Mouse (Mus musculus): ENCODE results near the gene Atp5s.

Gene Atp5s

DNA sequence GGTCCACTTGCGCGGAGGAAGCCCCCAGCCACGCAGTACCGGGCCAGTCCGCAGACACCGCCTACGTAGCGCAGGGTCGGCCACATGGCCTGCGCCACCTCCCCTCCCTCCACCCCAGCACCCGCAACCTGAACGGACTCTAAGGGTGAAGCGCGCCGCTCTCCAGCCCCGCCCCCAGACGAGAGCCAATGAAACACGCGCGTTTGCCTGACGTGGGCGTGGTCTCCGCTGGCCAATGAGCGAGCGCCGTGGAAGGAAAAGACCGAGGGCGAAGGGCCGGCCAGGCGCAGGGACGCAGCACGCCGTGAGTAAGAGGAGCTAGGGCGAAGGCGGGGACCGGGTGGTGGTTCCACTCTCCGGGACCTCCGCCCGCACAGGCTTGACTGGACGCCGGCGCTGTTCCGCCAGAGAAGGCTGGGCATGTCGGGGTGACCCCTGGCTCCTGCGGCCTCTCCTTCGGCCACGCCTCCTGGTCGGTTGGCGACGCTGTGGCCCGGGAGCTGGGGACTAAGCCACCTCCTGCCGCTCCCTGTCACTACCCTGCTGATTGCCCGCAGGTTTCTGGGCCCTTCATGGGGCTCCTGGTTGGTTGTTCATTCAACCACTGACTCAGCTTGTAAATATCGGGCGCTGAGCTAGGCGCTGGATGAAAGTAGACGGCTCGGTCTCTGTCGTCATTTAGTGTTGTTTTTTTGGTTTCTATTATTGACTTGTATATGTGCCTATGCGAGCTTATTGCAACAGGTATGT, at the start of gene Atp5s, which contains the start of gene L2hgdh:
Atp5s (plus strand) TSS at position 240 of the 750 bp plus-strand sequence.
L2hgdh (minus strand) TSS at position 163 of the 750 bp plus-strand sequence.
- DNase-seq (ENCODE audit: low spot score) = peak; percentile 98

DNA sequence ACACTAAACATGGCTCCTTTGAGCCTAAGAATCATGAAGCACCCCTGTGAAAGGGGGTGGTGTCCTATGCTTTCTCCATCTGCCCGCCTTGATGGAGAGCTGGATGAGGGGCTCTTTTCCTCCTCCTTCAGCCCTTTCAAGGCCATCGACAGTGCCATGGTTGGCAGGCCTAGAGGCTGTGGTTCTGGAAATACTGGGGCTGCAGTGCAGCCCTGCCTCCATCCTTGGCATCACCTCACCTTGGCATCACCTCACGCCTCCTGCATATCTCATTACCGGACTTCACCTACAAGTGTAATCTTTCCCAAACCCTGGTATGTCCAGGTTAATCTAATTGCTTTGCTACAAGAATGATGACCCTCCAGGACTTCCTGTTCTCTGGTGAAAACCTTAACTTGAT, 48.6 kb upstream of the Atp5s start:
- no peak for DNase-seq (ENCODE audit: low spot score)

DNA sequence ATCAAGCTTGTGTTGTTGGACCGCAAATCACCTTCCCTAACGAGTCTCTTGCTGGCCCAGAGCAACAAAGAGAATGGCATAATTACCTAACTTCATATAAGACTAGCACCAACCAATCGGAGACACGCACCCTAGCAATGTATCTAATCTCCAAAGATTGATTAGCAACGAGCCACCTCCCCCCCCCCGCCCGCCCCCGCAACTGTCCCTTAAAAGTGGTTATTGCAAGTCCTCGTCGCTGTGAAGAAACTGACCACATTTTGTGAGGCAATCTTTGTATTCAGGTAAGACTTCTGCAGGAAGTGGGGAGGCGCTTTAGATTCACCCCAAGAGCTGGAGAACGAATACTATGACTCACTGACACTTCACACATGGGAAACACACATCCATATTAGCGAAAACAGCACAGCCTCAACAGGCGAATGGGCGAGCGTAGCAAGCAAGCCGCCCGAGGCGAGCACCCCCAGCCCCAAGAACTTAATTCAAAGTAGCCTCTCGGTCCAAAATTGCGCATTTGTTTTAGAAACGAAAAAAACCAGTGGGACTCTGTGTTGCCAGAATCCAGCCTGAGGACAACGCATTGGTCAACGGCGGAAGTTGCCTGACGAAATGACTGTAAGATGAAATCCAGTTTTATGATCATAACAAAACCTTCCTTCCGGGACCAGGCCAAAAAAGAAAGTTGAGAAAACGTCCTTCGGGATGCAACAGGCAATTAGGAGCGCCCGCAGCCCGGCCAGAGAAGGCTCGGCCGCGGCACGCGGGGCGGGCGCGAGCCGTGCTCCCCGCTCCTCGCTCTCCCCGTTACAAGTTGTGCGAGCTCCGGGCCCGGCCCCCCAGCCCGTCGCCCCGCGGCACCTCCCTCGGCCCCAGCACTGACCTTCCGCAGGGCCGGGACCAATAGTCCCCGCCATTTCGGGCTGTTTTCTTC, 43.9 kb upstream of the Atp5s start:
- DNase-seq (ENCODE audit: low spot score) = peak; percentile 61

DNA sequence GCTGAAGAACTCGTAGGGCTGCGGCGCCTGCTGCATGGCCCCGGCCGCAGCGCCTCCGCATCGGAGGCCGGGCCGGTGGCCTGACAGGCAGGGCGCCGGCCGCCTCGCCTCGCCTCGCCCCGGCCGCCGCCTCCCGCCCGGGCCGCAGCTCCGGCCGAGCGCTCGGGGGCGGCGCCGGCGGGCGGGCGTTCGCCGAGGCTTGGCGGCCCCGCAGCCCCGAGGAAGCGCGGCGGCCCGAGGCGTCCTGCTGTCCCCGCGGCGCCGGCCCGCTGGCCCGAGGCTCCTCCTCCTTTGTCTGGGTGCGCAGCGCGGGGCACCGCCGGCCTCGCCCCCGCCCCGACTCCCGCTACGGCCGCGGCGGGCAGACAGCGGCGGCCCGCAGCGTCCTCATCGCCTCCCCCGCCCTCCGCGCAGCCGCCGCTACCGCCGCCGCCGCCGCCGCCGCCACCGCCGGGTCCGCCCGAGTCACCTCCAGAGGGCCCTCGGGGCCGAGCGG, 43.1 kb upstream of the Atp5s start, which contains the start of gene Sos2:
Sos2 (minus strand) TSS at position 287 of the 496 bp plus-strand sequence.
- no peak for DNase-seq (ENCODE audit: low spot score)

DNA sequence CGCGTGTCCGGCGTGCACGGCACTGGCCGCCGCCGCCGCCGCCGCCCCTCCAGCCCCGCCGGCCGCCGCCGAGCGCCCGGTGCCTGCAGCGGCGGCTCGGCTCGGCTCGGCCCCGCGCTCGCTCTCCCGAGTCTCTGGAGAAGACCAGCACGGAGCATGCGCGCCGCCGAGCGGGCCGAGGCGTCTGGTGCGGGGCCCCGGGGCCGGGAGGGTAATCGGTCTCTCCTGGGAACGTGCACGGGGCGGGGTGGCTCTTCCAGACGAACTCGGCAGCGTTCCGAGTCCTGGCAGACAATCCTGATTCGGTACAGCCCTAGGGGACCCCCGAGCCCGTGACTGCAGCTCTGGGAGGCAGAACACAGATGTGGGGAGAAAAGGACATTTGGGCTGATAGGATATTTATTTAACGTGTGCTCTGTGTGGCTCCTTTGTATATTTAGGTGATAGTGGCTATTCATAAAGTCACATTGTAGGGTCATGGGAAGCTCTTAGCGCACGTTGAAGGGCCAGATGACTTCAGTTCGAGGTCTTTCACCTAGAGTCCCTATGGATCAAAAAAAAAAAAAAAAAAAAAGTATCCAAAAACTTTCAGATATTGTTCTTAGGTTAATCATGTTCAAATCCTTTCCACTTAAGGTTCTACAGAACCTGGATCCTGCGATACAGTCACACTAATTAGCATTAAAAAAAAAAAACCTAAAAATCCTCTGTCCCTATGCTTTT, 42.5 kb upstream of the Atp5s start:
- peak; percentile 84 for DNase-seq (ENCODE audit: low spot score)

DNA sequence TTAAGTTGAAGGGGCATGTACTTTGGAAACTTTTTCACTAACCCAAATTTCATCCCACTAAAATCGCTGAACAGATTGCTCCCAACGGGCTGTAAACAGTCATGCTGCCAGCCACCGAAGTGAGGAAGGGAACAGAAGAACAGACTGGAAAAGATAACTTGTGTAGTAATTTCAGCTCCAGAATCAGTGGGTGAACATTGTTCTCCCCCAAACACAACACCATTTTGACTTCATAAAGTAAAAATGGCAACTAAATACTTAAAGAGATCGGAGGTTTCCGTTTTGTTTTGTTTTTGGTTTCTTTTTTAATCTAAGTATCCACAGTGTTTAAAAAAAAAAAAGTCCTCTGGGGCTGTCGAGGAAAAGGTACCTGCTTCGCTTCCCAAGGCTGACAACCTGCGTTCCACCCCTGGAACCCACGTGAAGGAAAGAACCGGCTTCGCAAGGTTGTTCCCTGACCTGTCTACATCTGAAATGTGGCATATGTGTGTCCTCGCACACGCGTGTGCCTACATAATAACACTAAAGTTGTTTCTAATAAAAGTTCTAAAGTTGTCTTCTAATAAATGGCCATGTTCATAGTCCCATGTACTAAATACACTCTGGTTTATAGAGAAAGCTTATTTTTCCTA, 41.8 kb upstream of the Atp5s start:
- DNase-seq (ENCODE audit: low spot score) = no peak

DNA sequence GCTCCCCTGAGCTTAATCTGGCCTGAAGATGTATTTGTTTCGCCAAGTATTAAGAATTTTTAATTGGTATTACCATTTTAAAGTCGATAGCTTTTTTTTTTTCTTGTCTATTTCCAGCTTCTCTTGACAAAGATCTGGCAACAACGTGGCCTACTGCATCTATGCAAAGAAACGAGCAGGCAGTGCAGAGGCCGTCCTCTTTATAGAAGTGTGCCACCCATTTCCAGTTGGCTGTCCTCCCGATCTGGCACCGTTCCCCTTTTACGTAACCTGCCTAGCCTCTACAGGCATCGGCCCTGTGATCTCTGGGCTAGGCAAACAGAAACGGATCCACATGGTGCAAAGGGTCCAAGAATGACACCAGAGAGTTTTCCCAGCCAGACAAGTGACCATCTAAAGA, 41.2 kb upstream of the Atp5s start:
- no peak for DNase-seq (ENCODE audit: low spot score)

DNA sequence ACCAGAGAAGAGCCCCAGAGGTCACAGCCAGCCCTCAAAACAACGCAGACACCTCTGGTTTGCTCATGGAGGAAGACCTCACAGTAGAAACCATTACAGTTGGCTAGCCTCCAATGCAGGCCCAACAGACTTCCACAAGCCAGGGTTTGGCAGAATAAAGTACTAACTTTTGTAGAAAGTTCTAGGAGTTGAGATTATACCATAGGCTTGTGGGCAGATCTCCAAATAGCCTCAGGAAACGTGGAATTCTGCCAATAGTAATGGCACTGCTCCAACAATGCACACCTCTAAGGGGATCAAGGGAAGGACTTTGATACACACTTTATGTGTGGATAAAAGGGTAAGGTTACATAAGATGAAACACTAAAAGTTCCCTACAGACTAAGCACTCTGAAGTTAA, 36.4 kb upstream of the Atp5s start:
- no peak for DNase-seq (ENCODE audit: low spot score)

DNA sequence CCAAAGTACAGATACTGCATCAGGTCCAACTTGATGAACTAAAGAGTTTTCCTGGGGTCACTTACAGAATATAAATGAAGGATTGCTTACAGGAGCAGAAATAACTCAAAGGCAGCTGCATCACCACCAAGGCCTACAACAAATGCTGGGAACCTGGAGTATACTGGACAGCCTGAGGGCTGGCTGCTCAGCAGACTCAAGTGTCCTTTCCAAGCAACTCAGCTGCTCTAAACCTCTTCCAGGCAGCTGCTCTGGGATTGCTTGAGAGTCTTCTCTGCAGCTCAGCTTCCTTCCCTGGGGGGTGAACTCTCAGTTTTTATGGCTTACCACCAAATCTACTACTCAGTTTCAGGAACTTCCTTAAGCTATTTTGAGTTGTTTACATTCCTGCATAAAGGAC, 35.7 kb upstream of the Atp5s start:
- no peak for DNase-seq (ENCODE audit: low spot score)

DNA sequence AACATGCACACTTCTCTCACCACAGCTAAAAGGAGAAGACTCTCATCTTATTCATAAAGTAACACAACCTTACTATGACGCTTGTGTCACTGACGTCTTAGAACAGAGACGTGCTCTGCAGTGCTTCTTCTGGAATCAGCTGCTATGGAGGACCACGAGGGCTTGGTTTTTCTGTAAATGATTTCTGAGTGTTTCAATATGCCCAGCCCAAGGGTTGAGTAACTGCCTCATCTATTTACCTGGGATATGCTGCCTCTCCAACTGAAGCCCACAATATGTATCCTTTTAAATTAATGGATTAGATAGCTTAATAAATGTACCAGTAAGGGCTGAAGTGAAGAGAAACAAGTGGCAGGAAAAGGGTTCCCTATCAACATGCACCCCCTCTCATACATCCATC, 34.0 kb upstream of the Atp5s start:
- DNase-seq (ENCODE audit: low spot score) = no peak

DNA sequence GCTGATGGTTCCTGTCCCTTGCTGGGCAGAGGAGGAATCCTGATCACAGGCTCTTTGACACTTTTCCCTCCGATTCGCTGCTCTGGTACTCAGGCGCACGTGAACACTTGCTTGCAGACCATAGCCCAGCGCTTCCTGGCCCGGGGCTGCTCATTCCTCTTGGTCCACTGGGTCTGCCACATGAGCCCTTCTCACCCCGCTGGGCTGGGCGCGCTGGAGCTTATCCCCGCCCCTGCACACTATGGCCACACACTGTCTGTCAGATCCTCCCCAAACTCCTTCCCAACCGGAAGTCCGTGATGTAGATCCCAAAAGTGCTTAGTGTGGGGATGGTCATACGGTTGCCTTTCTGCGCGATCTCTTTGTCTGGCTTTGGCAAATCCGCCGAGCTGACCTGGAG, 31.3 kb upstream of the Atp5s start:
- no peak for DNase-seq (ENCODE audit: low spot score)

DNA sequence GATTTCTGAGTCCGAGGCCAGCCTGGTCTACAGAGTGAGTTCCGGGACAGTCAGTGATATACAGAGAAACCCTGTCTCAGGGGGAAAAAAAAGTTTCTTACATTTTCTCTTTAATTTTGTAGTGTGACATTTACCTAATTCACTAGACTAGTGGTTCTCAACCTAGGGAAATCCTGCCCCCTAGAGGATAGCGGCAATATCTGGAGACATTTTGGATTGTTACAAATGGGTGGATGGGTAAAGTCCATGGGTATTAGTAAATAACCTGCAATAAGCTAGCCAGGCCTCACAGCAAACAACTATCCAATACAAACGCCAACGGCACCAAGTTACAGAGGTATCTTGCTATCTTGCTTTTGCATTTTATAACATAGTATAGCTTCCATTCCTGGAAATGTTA, 28.0 kb upstream of the Atp5s start:
- peak; percentile 24 for DNase-seq (ENCODE audit: low spot score)

DNA sequence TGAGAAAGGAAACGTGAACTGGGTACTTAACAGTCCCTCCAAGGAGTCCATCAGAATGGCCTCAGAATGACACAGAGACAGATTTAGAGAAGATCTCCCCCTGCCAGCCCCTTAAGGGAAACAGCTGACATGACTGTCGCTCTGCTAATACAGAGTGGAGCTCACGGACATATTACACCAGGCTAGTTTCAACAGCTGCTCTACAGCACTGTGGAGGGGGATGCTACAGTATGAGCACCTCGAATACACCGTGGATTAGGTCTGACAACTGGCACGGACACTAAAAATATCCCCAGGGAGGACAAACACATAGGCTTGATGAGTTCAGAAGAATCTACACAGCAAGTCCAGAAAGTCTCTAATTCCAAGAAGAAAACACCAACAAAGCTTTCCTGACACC, 26.4 kb upstream of the Atp5s start:
- no peak for DNase-seq (ENCODE audit: low spot score)

DNA sequence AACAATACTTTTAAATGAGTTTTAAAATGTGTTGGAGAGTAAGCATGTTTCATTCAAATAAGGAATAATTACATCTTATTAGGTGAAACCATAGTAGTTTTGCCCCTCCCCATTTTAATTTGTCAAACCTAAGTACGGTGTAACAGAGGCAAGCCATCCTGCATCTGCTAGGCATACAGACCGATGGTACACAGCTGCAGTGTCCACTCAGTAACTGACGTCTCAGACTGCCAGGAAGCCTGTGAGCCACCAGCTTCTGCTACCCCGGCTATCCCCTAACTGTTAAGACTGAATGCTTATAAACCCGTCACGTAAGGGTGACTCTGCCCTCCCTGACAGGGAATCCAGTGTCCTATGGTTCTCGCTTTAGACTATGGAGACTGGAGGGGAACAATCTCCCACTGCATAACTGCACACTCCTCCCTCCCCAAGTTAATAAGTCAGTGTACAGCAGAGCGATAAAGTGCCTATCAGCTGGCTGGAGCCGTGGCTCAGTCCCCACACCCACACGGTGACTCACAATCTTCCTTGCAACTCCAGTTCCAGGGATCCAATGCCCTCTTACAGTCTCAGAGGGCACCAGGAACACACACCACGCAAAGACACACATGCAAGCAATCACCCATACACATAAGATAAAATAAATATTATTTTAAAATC, 19.8 kb upstream of the Atp5s start:
- no peak for DNase-seq (ENCODE audit: low spot score)

DNA sequence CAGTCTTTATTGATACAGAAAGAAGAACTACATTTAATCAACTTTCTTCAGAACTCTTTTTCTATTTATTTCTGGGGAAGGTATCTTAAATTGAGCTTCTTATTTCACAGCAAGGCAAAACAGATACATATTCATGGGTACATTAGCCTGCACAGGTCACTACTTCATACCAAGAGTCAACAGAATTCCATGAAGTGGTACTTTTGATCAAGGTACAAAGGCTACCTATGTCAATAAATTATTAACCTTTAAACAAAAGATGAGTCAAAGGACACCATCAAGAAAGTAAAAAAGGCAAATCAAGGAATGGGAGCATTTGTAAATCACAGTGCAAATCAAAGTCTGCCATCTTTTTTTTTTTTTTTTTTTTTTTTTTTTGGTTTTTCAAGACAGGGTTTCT, 11.1 kb upstream of the Atp5s start:
- DNase-seq (ENCODE audit: low spot score) = no peak

DNA sequence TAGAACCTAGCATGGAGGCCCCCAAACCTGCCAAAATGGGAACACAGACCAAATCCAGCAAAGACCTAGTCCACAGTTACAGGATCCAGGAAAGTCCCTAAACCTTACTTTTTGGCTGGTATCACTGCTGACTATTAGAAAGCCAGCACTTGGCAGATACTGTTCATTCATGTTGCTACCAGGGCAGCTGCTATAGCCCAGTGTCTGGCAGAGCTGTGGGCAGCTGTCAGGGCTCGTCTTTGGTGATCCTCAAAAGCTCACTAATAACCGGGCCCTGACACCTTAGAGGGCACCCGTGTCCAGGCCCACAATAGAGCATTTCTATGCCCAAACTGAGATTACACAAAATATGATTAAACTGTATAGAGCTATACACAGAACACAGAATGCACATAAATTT, 1.9 kb upstream of the Atp5s start:
- DNase-seq (ENCODE audit: low spot score) = no peak

DNA sequence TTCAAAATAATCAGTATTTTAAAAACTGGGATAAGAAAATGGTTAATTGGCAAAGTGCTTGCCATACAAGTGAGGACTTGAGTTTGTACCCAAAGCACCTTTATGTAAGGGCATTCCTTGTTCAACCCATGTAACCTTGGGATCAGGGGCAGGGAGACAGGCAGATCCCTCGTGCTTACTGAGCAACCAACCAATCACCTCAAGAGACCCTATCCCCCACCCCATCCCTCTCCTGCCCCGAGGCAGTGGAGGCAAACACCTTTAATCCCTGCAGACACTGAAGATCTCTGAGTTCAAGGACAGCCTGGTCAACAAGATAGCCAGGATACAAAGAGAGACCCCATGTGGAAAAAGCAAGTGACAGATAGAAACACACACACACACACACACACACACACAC, 1.4 kb upstream of the Atp5s start:
- no peak for DNase-seq (ENCODE audit: low spot score)

DNA sequence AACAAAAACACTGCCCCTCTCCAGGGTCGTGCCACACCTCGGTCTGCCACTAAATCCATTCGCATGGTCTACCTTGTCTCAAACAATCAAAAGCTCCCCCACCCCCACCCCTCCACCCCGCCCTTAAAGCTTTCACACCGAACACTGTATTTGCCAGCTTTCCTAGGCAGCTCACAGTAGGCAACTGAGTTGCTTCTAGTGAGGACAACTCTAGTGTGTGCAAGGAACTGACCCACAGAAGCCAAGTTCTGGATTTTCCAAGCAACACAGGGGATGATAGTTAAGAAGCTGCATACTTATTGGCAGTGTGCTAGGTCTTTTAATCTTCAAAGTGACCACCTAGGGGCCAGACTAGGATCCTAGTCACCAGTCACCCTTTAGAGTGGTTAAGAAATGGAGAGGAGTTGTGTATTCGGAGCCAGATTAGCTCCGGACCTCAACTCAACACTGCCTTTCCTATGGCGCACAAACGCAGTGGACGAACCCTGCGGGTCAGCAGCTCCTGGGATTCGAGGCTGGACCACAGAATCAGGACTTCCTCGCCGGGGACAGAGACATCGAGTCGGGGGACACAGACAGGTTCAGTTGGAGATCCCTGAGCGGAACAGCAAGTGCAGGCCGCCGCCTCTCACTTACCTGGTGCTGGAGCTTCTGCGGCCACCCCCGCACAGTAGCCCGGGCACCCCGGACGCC, 586 bp upstream of the Atp5s start:
- DNase-seq (ENCODE audit: low spot score) = no peak

DNA sequence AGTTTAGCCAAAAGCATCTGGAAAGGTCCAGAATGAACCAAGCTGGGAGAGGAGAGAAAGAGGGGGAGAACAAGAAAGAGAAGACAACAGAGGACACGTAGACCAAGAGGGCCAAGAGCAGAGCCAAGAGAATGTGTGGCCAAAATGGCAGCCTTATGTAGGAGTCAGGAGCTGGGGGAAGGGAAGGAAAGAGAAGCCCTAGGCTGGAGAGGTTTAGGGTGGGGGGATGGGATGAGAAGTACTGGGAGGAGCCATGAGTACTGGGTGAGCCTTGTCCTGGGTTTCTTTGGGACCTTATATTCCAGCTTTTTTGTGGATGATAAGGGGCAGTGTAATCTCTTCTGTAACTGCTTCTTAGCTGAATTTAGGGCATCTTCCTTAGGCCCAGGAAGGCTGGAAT, 4.5 kb downstream of the Atp5s start:
- DNase-seq (ENCODE audit: low spot score) = no peak

DNA sequence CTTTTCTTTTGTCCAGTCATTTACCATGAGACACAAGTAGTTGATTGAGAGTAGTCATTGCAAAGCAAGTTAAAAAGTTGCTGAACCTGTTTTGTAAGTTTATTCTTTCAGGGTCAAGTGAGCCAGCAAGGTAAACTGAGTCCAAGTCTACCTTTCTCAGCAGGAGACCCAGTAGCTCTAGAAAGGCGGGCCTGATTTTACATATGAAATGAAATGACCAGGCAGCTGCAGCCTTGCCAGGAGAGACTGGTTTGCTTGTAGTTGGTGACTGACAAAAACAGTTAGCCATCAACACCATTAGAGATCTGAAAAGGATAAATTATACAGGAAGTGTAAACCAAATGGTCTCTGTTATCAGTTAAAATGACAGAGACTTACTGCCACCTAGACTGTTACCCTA, 5.6 kb downstream of the Atp5s start:
- DNase-seq (ENCODE audit: low spot score) = no peak

DNA sequence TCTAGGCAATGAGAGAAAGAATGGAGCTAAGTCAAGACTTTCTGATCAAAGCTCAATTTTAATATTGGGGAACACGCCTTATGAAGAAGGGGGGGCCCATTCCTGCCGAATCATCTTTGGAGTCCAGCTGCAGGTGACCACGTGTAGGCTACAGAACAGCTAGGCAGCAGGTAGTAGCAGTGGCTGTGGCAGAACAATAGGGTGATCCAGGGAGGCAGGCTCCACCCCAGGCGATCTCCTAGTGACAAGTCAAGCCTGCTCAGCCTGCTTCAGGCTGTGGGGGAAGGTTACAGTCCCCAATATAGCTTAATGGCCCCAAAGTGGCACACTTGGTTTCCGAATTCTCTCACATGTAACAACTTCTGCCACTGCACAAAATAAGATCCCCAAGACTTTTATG, 7.5 kb downstream of the Atp5s start:
- DNase-seq (ENCODE audit: low spot score) = no peak

Data from yolk sac, embryonic 10.5 days (tissue).